Mouse (Mus musculus) frontal cortex, adult 2 months (tissue): Measurements from ENCODE around the gene Vmn1r2. TPM values are rescaled to one million over a fixed set of nuclear protein-coding genes. Genes with fewer than 3 reads are reported as not detected.
"Not testable (repeated sequence)": the region's sequence is repeated elsewhere in the genome, so short reads cannot be mapped to it uniquely, and the experiment has no call there.

ENCODE experiments used
- DNase-seq, 2 experiments: peaks; one replicate each; pipeline ENCODE4 v3.0.0; 2022; ENCODE audit warnings: low spot score in 1 of 2; ENCODE audit errors: extremely low spot score in 1 of 2
- polyA plus RNA-seq: library from polyadenylated mRNA; depleted of rRNA; stranded (reverse); fragments of >200 nt; gene quantifications from 2 replicates; pipeline ENCODE4 v1.2.3, GENCODE M21; 2012; rRNA removed

Vmn1r2 gene
- not detected in 2 replicates for polyA plus RNA-seq

GRCm38 (mm10) chr4:3167020-3167419, at the start of gene Vmn1r2:
Vmn1r2 (plus strand) TSS chr4:3167320.
- not testable (repeated sequence) for DNase-seq

GRCm38 (mm10) chr4:3147926-3148325, 19.2 kb upstream of the Vmn1r2 start:
- not testable (repeated sequence) for DNase-seq

- DNase-seq: not testable (repeated sequence)
These were observed 13.8 kb upstream of the Vmn1r2 start for GRCm38 (mm10) chr4:3153320-3153719.

DNA sequence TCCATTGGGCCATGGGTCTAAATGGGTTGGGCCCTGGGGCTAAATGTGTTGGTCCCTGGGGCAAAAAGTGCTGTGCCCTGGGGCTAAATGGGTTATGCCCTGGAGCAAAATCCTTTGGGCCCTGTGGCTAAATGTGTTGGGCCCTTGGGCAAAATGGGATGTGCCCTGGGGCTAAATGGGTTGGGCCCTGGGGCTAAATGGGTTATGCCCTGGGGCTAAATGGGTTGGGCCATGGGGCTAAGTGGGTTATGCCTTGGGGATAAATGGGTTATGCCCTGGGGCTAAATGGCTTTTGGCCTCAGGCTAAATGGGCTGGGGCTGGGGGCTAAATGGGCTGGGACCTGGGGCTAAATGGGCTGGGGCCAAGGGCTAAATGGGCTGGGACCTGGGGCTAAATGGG, 2.7 kb upstream of the Vmn1r2 start:
- not testable (repeated sequence) for DNase-seq

GRCm38 (mm10) chr4:3165046-3165445, 2.1 kb upstream of the Vmn1r2 start:
- DNase-seq: no peak

GRCm38 (mm10) chr4:3174586-3174985, 7.5 kb downstream of the Vmn1r2 start:
- DNase-seq: not testable (repeated sequence)

DNA sequence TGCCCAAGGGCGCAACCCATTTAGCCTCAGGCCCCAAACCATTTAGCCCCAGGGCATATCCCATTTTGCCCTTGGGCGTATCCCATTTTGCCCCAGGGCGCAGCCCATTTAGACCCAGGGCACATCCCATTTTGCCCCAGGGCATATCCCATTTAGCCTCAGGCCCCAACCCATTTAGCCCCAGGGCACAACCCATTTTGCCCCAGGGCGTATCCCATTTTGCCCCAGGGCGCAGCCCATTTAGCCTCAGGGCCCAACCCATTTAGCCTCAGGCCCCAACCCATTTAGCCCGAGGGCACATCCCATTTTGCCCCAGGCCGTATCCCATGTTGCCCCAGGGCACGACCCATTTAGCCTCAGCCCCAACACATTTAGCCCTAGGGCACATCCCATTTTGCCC, 8.6 kb downstream of the Vmn1r2 start:
- not testable (repeated sequence) for DNase-seq

DNA sequence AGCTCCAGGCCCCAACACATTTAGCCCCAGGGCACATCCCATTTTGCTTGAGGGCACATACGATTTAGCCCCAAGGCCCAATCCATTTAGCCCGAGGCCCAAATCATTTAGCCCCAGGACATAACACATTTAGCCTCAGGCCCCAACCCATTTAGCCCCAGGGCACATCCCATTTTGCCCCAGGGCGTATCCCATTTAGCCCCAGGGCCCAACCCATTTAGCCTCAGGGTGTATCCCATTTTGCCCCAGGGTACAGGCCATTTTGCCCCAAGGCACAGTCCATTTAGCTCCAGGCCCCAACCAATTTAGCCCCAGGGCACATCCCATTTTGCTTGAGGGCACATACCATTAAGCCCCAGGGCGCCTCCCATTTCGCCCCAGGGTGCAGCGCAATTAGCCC, 9.1 kb downstream of the Vmn1r2 start:
- not testable (repeated sequence) for DNase-seq

- not testable (repeated sequence) for DNase-seq
These were observed 9.8 kb downstream of the Vmn1r2 start for GRCm38 (mm10) chr4:3176746-3177490.

DNA sequence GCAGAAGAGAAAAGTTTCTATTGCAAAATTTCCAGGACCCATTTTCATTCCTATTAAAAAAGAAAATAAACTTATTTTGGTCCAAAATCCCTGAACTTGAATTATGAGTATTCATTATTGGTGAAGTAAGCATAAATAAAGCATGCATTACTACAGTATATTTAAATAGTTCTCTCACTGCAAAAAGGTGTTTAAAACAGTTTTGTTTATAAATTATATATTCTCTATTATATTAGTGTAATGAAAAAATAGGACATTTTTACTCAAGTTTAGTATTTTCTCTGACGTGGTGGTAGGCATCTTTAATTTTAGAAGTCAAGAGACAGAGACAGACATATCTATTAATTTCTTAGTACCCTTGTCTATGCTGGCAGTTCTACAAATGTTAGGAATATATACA, 18.1 kb downstream of the Vmn1r2 start, which contains the start of gene Vmn1r3:
TSS of gene Vmn1r3 (minus strand) at position 101 of the 400 bp plus-strand sequence.
- DNase-seq: not testable (repeated sequence)

- not testable (repeated sequence) for DNase-seq
These were observed 42.6 kb downstream of the Vmn1r2 start for GRCm38 (mm10) chr4:3209643-3210217.

GRCm38 (mm10) chr4:3213349-3213748, 46.2 kb downstream of the Vmn1r2 start:
- DNase-seq: not testable (repeated sequence)

- DNase-seq: not testable (repeated sequence)
These were observed 49.3 kb downstream of the Vmn1r2 start for GRCm38 (mm10) chr4:3216382-3216781.

Other genes starting within 250 kb of the Vmn1r2 start
- gene Vmn1r3, start 18.0 kb downstream of the Vmn1r2 start, polyA plus RNA-seq: not detected in 2 replicates